Mouse (Mus musculus) ovary, adult 18-20 months (tissue): Measurements from ENCODE around the gene Frat1.
"Not testable (repeated sequence)": the region's sequence is repeated elsewhere in the genome, so short reads cannot be mapped to it uniquely, and the experiment has no call there.

Source experiments
- DNase-seq: peaks from one replicate; pipeline ENCODE4 v3.0.0; 2022; ENCODE audit warnings: low spot score, mixed read lengths

Gene Frat1

GRCm38 (mm10) chr19:41844345-41844744 lies 14.6 kb downstream of the Frat1 start:
- no peak for DNase-seq

DNA sequence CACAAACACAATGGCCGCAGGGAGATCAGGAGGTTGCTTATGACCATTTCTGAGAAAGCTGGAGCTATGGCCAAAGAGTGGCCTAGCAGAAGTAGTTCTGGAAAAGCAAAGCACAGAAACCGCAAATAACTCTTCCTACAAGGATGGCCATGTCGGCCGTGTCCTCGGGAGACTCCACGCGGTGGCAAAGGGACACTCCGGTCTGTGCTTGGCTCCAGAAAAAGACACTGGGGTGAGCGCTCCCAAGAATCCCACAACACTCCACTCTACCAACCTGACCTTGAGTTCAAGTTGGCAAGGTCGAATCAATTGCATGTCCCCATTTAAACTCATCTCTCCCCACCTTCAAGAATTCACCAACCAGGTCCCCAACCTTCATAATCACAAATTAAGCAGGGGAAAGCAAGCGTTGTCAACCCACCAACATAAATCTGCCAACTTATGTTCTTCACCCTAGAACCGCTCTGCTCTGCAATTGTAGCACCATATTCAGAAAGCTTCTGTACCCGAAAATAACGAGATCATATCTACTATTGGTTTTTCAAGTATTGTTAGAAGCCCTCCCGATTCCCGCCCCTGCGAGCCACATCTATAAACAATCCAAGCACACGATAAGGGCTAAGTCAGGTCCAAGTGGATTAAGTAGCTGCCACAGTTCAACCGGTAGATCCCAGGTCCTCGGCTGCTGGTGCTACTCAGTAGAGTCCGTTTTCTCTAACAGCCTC lies 16.8 kb downstream of the Frat1 start:
- no peak for DNase-seq

DNA sequence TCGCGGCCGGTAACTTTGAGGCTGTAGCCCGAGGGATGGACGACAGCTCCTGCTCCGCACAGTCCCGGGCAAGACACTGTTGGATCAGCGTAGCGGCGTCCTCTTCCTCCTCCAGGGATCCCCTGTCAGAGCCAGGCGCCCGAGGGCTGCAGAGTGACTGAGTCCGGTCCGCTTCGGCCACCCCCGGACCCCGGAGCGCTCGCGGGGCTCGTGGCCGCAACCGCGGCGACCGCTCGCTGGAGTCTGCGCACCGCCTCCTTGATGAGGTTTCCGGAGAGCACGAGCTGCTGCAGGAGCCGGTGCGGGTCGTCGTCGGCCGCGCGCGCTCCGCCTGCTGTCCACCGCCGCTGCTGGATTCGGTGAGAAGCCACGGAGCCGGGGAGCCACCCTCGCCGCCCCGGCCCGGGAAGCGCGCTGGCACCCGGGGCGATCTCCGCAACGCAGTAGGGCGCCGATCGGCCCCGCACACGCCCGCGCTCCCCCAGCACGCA lies 17.4 kb downstream of the Frat1 start:
- no peak for DNase-seq

DNA sequence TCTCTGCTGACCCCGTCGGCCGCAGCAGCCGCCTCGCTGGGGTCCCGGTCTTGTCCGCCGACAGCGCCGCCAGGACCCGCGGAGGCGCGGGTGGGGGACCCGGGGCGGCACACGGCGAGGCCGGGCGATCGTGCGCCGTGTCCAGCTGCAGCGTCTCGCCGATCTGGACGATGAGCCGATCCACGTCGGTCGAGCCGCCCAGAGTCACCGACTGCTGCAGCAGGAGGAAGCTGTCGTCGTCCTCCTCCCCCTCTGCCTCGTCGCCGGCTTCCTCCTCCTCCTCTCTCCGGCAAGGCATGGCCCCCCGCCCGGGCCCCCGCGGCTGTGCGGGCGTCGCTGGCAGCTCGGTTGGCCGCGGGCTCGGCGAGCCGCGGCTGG lies 17.8 kb downstream of the Frat1 start:
- not testable (repeated sequence) for DNase-seq

DNA sequence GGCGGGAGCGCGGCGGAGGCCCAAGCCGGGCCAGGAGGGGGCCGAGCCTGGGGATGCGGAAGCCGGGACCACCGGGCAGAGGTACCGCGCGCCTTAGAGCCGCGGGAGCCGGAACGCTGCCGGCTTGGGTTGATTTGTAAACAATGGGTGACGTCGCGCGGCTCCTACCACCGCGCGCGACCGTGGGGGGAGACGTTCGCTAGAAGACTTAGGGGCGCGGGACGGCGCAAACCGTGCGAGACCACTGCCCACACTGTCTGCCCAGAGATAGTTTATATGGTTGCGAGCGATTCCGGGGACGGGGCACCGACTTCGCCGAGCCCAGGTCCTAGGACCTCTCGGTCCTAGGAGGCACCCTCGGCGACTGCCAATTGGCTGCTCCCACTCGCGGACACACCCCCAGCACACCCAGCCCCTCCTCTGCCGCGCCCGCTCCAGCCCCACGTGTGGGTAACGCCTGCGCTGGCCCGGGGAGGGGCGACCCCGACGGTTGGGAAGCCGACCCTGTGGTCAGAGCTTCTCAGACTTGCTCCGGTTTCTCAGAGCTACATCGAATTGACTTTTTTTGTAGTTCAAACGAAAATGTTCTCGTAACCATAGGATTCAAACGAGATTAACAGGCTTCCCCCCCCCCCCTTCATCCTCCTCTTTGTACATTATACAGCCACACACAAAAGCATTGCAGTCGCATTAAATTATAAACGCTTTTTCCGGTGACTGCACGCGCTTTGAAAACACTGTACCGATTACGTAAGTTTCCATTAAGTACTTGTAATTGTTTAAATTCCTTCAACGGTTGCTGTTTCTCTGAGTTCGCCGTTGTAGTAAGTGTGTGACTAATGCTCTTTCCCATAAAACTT lies 18.5 kb downstream of the Frat1 start, which contains the start of gene Frat2:
Gene Frat2 (minus strand): TSS at position 141 of the 860 bp plus-strand sequence.
- peak; percentile 81 for DNase-seq

GRCm38 (mm10) chr19:41850021-41850718 lies 20.4 kb downstream of the Frat1 start:
- DNase-seq = no peak

- DNase-seq = no peak
These were observed 21.2 kb downstream of the Frat1 start for GRCm38 (mm10) chr19:41850719-41851543.

- DNase-seq = no peak
These were observed 22.7 kb downstream of the Frat1 start for GRCm38 (mm10) chr19:41852423-41852822.

DNA sequence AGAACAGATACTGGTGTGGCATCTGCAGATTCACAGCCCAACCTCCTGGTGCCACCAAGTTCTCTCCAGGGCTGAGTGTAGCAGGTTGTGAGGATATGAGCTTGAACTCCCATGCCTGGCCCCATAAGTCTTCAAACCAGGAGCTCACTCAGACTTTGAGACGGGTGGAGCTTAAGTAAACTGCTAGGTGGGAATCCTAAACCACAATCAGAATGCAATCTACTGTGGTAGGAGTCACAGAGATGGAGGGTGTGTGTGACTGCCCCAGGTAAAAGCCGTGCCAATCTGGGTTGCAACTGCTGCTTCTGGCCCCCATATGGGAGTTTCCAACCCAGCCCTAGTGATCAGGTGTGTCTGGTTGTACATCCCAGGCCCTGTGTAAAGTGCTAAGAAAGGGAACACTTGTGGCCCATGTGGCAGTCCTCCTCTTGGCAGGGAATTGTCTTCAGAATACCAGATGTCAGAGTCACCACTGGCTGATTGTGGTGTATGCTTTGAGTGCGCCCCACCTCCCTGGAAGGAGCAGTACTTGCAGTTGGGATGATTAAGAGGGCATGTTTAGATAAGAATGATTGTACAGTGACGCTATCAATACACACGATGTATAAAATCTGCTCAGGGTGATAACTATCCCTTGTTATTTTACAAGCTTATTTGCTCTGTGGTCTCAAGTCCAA lies 27.5 kb downstream of the Frat1 start:
- no peak for DNase-seq

DNA sequence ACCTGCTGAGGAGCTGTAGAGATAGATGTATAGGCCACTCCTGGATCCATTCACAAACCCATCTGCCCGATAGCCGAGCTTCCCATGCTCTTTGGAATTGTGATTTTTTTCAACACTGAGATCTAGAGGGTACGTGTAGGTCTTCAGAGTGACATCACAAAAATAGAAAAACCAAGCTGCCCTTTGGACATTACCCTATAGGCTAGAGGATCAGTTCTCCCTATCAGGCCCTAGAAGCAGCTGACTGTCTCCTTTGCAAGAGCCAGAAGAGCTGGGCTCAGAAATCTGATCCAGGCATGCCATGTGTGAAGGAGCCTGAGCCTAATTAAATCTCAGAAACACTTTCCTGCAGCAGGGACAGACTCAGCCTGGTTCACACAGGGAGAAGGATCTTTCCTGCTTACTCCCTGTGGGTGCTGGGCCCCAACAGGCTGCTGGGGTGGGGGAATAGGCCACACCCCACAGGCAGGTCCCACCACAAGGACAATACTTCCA lies 28.1 kb downstream of the Frat1 start:
- DNase-seq = no peak

DNA sequence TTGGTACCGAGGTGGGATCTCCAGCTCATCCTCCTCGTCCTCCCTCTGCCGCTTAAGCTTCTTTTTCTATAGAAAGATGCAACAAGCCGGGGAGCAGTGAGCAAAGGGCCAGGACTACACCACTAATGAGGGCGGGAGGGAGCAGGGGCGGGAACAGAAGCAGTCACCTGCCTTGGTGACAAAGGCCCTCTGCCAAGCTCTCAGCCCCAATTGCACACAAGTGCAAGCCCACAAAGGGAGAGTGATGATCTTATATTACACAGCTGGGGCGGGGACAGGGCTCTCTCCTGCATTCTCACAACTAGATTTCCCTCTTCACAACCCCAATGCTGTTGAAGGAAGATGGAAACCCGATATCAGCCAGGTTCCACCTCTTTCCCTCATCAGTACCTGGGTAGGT lies 36.9 kb downstream of the Frat1 start:
- no peak for DNase-seq

DNA sequence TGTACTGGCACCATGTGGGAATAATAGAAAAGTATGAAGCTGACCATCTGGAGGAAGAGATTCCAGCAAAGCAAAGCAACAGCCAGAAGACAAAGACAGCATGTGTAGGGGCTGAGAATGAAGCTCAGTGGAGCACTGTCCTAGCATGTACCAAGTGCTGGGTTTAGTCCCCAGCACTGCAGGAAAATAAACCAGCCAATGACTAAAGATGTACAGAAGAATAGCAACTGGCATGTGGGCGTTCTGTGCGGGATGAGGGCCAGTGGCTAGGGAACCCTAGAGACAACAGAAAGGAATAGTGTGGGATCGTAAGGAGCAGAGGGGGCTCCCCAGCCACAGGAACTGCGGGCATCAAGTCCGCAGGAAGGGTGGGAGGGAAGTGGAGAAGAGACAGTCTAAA lies 39.5 kb downstream of the Frat1 start:
- no peak for DNase-seq

DNA sequence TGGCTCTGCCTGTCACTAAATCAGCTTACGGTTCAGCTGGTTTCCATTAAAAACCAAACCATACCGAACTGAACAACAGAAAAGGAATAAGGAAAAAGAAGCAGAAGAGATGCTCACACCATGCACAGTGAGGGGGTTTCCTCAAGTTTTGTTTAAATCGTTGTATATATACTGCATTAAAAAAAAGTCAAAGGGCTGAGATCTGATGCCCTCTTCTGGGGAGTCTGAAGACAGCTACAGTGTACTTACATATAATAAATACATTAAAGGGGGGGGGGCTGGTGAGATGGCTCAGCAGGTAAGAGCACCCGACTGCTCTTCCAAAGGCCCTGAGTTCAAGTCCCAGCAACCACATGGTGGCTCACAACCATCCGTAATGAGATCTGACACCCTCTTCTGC lies 40.2 kb downstream of the Frat1 start:
- DNase-seq = not testable (repeated sequence)

DNA sequence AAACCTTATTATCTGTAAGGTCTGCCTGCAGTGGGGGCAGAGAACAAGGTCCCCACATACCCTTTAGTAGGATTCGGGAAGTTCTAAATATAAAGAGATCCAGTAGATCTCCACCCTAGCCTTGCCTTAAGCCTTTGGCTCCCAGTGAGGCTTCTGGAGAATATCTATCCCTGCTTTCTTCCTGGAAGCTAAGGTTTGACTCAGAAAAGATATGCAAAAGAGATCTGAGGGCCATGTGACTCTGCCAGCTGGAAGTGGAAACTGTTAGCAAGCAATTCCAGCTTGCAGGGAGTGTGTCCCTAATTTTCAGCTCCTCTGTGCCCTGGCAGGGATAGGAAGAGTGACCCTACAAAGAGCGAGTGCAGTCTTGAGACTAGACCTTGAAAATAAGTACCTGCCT lies 42.5 kb downstream of the Frat1 start:
- no peak for DNase-seq

DNA sequence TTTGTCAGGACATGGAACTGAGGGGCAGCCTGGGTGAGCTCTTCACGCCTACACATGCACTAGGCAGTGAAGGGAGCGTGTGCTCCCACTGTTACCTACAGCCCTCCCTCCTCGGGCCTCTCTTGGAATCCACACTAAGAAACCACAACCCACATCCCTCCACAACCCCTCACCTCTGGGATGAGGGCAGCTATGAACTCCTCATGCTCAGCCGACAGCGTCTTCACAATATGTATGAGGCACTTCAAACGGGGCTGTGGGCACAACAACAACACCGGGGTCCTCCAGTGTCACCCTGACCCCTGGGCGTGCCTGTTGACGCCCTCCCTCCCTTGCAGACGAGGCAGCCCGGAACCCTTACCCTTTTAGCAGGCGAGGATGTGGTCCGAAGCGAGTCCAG lies 44.6 kb downstream of the Frat1 start:
- DNase-seq = no peak

DNA sequence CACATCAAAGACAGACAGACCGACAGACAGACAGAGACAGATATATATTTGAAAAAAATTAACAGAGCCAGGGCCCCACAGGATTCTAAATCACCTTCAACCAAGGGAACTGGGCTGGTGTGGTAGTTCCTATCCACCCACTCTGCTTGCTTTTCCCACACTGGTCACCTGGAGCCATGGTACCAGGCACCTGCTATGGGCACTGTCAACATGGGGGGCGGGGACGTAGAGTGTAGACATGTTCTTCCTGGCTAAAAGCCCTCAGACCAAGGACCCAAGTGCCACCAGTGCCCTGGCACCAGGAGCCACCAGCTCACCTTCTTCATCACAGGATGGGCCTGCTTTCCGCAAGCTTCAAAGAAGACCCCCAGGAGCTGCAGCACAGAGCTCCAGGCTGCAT lies 52.1 kb downstream of the Frat1 start:
- DNase-seq = no peak
